Mouse (Mus musculus): ENCODE results near the gene Il1r1. TPM values are rescaled to one million over a fixed set of nuclear protein-coding genes. Genes with fewer than 3 reads are reported as not detected.

Il1r1 gene
- polyA plus RNA-seq, 1 experiment from 2014 or later, result 0.13 TPM

Other genes with a start within 250 kb of the Il1r1 start
- 0.54 to 0.81 TPM (median 0.60 TPM) in 3 replicates for gene Il1r2, start 151.0 kb upstream of the Il1r1 start, polyA plus RNA-seq (2018)
- 2.2 to 2.9 TPM (median 2.9 TPM) in 3 replicates for gene Il1rl2, start 99.5 kb downstream of the Il1r1 start, polyA plus RNA-seq (2018)
- 0.26 to 0.40 TPM (median 0.39 TPM) in 3 replicates for gene Il1rl1, start 204.5 kb downstream of the Il1r1 start, polyA plus RNA-seq (2018)
- 0.04 to 0.10 TPM in 2 of 3 replicates, not detected in the other for gene Il18r1, start 240.5 kb downstream of the Il1r1 start, polyA plus RNA-seq (2018)